Mouse (Mus musculus) c-Kit-positive CD71-negative TER-119-negative erythroid progenitor cells, embryonic 14.5 days (primary cell): ENCODE measurements around the gene Hexim1.
A peak's percentile ranks its signal among the peaks of the same experiment; 100 is the strongest.

Source experiments
- DNase-seq: peaks from one replicate; pipeline ENCODE4 v3.0.0-alpha.2; 2013; ENCODE audit warnings: low read depth

Hexim1 gene

GRCm38 (mm10) chr11:103118866-103119265 lies 2.8 kb downstream of the Hexim1 start:
- DNase-seq: no peak

- no peak for DNase-seq
Measured at GRCm38 (mm10) chr11:103119609-103120008, 3.6 kb downstream of the Hexim1 start.

GRCm38 (mm10) chr11:103120315-103120714 lies 4.3 kb downstream of the Hexim1 start:
- no peak for DNase-seq

- DNase-seq: no peak
Measured at GRCm38 (mm10) chr11:103131701-103132575, 15.9 kb downstream of the Hexim1 start, which contains the start of gene Hexim2. Gene Hexim2, plus strand, starts transcription at chr11:103132429.

GRCm38 (mm10) chr11:103132576-103133455 lies 16.8 kb downstream of the Hexim1 start:
- peak; percentile 99 for DNase-seq

- DNase-seq: no peak
Measured at GRCm38 (mm10) chr11:103133456-103134185, 17.6 kb downstream of the Hexim1 start.

GRCm38 (mm10) chr11:103134221-103134620 lies 18.2 kb downstream of the Hexim1 start:
- no peak for DNase-seq

GRCm38 (mm10) chr11:103136039-103136577 lies 20.1 kb downstream of the Hexim1 start:
- DNase-seq: no peak

GRCm38 (mm10) chr11:103139951-103140762 lies 24.1 kb downstream of the Hexim1 start:
- DNase-seq: no peak

GRCm38 (mm10) chr11:103140763-103141100 lies 24.7 kb downstream of the Hexim1 start:
- DNase-seq: no peak

- DNase-seq: no peak
Measured at GRCm38 (mm10) chr11:103141101-103141943, 25.3 kb downstream of the Hexim1 start.

GRCm38 (mm10) chr11:103141944-103142255 lies 25.9 kb downstream of the Hexim1 start:
- no peak for DNase-seq

GRCm38 (mm10) chr11:103142441-103143182 lies 26.6 kb downstream of the Hexim1 start:
- no peak for DNase-seq

GRCm38 (mm10) chr11:103144309-103145285 lies 28.6 kb downstream of the Hexim1 start:
- no peak for DNase-seq

- no peak for DNase-seq
Measured at GRCm38 (mm10) chr11:103146386-103146785, 30.4 kb downstream of the Hexim1 start.

- no peak for DNase-seq
Measured at GRCm38 (mm10) chr11:103147766-103148165, 31.7 kb downstream of the Hexim1 start.

- DNase-seq: no peak
Measured at GRCm38 (mm10) chr11:103149771-103150170, 33.7 kb downstream of the Hexim1 start.
